Mouse (Mus musculus): Measurements from ENCODE around the gene Cnot4. TPM values are rescaled to one million over a fixed set of nuclear protein-coding genes. Genes with fewer than 3 reads are reported as not detected.

The Cnot4 gene
- polyA plus RNA-seq, 1 experiment from 2014 or later: 21.6 TPM

DNA sequence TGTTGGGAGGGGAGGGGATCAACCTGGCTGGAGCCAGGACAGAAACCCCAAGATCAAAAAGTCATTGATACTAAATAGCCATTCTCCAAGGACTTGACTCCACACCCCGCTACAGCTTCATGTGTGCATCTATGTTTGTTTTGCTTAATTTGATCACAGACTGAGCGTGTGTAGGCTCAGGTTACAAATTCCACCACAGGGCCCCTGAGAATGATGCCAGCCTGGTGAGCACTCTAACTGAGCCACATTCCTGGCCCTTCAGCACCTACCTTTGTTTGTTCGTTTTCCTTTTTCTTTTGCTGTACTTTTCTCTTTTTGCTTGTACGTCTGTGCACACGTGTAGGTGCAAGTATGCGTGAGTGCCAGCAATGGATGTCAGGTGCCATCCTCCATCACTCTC lies 144.3 kb downstream of the Cnot4 start:
- Histone ChIP-seq H3K27ac (ENCODE audit: low read length) (no peak overlapping the region), H3K9me3 (replicated peaks; ENCODE audit: control insufficient read depth, low read length) (no peaks in the 10 kb centered on the region), H3K4me3 (replicated peaks; ENCODE audit: low read length) (no peak overlapping the region), H3K4me1 (ENCODE audit: control insufficient read depth, insufficient read depth, low read length) (peaks cover 10% of the 10 kb centered on the region), H3K9ac (ENCODE audit: low read length) (no peak overlapping the region), H3K27me3 (ENCODE audit: control insufficient read depth, insufficient read depth, low read length) (no peaks in the 10 kb centered on the region), H3K36me3 (ENCODE audit: control insufficient read depth, insufficient read depth, low read length) (no peaks in the 10 kb centered on the region), H3K4me2 (ENCODE audit: low read depth, low read length) (no peak overlapping the region)
- no peak for ATAC-seq (ENCODE audit: insufficient read depth, low FRiP score)
- WGBS: 62% methylated on average over 6 of the region's 6 CpGs

DNA sequence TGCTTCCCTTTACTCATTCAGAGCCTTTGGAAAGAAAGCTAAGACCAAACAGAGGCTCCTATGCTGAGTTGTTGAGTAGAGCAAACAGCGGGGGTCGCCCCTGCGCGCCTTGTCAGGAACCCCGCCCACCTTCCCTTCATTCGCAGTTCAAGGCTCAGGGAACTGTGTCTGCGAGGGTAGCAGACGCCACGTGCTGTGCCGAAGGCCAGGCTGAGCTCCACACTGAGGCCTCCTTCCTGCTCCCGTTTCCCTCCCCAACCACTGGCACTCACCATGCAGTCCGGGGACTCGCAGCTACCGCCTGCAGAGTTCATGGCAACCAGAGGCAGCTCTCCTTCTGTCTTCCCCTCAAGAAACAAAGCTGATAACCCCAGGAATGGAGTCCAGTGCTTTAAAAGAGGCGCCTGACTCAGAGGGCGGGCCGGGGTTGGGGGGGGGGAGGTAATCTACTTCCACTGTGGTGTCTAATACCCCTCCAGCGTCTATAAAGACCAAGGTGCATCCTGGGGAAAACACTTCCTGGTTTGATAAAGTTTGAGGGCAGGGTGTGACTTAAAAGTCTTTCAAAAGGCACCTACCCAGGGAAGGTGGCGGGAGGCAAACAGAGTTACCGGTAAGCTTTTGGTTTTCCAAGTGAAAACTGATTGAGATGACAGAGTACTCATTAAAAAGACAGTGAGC lies 145.3 kb downstream of the Cnot4 start, which contains the start of gene Slc23a4:
TSS of gene Slc23a4 (minus strand) at position 324 of the 681 bp plus-strand sequence.
- peak within 1 kb of the TSS; percentile 46 for H3K9ac ChIP-seq (ENCODE audit: low read length)
- WGBS: 9% methylated on average over 20 of the region's 20 CpGs
- peak within 1 kb of the TSS; percentile 74 for H3K27ac ChIP-seq (ENCODE audit: low read length)
- peaks cover 10% of the 10 kb centered on the region for H3K4me1 ChIP-seq (ENCODE audit: control insufficient read depth, insufficient read depth, low read length)
- H3K9me3 ChIP-seq (replicated peaks; ENCODE audit: control insufficient read depth, low read length): no peaks in the 10 kb centered on the region
- peak; percentile 61 for ATAC-seq (ENCODE audit: insufficient read depth, low FRiP score)
- H3K36me3 ChIP-seq (ENCODE audit: control insufficient read depth, insufficient read depth, low read length): no peaks in the 10 kb centered on the region
- no peaks in the 10 kb centered on the region for H3K27me3 ChIP-seq (ENCODE audit: control insufficient read depth, insufficient read depth, low read length)
- H3K4me3 ChIP-seq (replicated peaks; ENCODE audit: low read length): peak within 1 kb of the TSS; percentile 19
- H3K4me2 ChIP-seq (ENCODE audit: low read depth, low read length): peak within 1 kb of the TSS; percentile 46

DNA sequence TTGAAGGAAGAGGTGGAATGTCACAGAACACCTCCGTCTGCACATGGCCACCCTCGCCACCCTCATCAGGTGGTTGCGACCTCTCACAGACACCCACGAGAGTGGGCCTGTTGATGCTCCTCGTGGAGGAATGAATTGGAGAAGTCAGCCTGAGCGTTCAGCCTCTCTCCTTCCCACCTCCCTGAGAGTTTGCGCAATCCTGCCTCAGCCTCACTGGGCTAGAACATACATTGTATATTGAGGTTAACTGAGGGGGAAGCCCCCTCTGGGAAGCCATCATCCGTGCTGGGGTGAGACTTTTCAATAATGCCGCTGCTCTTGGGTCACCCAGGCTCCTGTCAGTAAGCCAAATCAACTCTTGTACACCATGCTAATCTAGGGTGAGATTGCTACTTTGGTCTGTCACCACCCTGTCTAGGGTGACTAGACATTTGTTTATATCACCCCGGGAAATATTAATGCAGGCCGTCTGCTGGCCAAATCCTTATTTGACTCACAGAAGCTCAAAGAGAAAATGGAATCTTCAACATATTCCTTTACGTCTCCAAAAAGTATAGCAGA lies 146.4 kb downstream of the Cnot4 start:
- Histone ChIP-seq H3K4me1 (ENCODE audit: control insufficient read depth, insufficient read depth, low read length) (peaks cover 10% of the 10 kb centered on the region), H3K27ac (ENCODE audit: low read length) (no peak overlapping the region), H3K4me2 (ENCODE audit: low read depth, low read length) (peak overlapping the region; percentile 46), H3K9ac (ENCODE audit: low read length) (no peak overlapping the region), H3K27me3 (ENCODE audit: control insufficient read depth, insufficient read depth, low read length) (no peaks in the 10 kb centered on the region), H3K9me3 (replicated peaks; ENCODE audit: control insufficient read depth, low read length) (no peaks in the 10 kb centered on the region), H3K4me3 (replicated peaks; ENCODE audit: low read length) (peak overlapping the region; percentile 19; the same call in 1 of the 2 replicates), H3K36me3 (ENCODE audit: control insufficient read depth, insufficient read depth, low read length) (no peaks in the 10 kb centered on the region)
- 69% methylated on average over 12 of the region's 12 CpGs for WGBS
- ATAC-seq (ENCODE audit: insufficient read depth, low FRiP score): no peak

DNA sequence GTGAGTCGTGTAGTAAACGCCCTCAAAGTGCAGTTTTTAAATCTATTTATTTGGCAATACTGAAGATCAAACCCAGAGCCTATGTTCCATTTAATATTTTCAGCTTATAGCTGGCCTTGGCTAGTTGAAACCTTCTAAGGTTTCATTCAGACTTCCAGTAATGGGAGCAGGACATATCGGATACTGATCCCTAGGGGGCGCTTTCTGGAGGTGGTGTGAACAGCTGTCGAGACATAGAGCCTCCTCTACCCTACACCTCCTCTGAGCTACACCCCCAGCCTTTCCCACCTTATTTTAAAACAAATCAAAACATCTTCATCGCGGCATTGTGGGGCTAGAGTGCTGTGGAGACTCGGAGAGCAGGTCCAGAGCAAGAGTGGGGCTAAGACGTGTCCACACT lies 152.9 kb downstream of the Cnot4 start:
- no peaks in the 10 kb centered on the region for H3K4me1 ChIP-seq (ENCODE audit: control insufficient read depth, insufficient read depth, low read length)
- ATAC-seq (ENCODE audit: insufficient read depth, low FRiP score): no peak
- no peak overlapping the region for H3K4me2 ChIP-seq (ENCODE audit: low read depth, low read length)
- no peaks in the 10 kb centered on the region for H3K27me3 ChIP-seq (ENCODE audit: control insufficient read depth, insufficient read depth, low read length)
- no peak overlapping the region for H3K27ac ChIP-seq (ENCODE audit: low read length)
- no peak overlapping the region for H3K9ac ChIP-seq (ENCODE audit: low read length)
- no peak overlapping the region for H3K4me3 ChIP-seq (replicated peaks; ENCODE audit: low read length)
- 60% methylated on average over 9 of the region's 9 CpGs for WGBS
- no peaks in the 10 kb centered on the region for H3K9me3 ChIP-seq (replicated peaks; ENCODE audit: control insufficient read depth, low read length)
- H3K36me3 ChIP-seq (ENCODE audit: control insufficient read depth, insufficient read depth, low read length): no peaks in the 10 kb centered on the region

DNA sequence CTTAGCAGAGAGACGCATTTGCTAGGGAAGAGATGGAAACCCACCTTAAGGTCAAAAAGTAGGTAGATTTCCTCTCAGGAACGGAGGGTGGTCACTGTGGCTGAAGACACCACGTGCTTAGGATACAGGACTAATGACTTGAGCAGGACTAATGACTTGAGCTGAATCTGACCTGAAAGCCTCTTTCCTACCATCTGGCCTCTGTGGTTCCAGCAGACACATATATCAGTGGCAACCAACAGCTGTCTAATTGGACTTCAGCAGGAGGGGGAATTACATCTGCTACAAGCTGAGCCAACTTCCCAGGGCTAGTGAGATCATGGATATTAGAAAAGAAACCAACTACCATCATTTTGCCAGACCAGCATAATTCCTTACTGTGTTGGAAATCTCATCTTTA lies 154.2 kb downstream of the Cnot4 start:
- H3K4me1 ChIP-seq (ENCODE audit: control insufficient read depth, insufficient read depth, low read length): no peaks in the 10 kb centered on the region

More for the DNA sequence above, 154.2 kb downstream of the Cnot4 start:
- Histone ChIP-seq H3K4me2 (ENCODE audit: low read depth, low read length) (no peak overlapping the region), H3K4me3 (replicated peaks; ENCODE audit: low read length) (no peak overlapping the region), H3K9me3 (replicated peaks; ENCODE audit: control insufficient read depth, low read length) (no peaks in the 10 kb centered on the region), H3K27ac (ENCODE audit: low read length) (no peak overlapping the region), H3K27me3 (ENCODE audit: control insufficient read depth, insufficient read depth, low read length) (no peaks in the 10 kb centered on the region), H3K9ac (ENCODE audit: low read length) (no peak overlapping the region), H3K36me3 (ENCODE audit: control insufficient read depth, insufficient read depth, low read length) (no peaks in the 10 kb centered on the region)
- WGBS: 83% methylated on average over 3 of the region's 3 CpGs
- ATAC-seq (ENCODE audit: insufficient read depth, low FRiP score): no peak

Other genes with a start within 250 kb of the Cnot4 start
- gene Wdr91, start 222.8 kb downstream of the Cnot4 start, polyA plus RNA-seq (2015; fragmentation: Nextera tagmentation; extraction: Ambion mirVana): 8.8 and 9.6 TPM in 2 replicates
- gene Stra8, start 213.6 kb downstream of the Cnot4 start, polyA plus RNA-seq (2015; fragmentation: Nextera tagmentation; extraction: Ambion mirVana): not detected in 2 replicates
- 4.3 and 5.1 TPM in 2 replicates for gene Slc23a4, start 145.3 kb downstream of the Cnot4 start, polyA plus RNA-seq (2015; fragmentation: Nextera tagmentation; extraction: Ambion mirVana)
- gene Nup205, start 43.7 kb upstream of the Cnot4 start, polyA plus RNA-seq (2015; fragmentation: Nextera tagmentation; extraction: Ambion mirVana): 28.8 and 30.8 TPM in 2 replicates
- 0.22 and 0.34 TPM in 2 replicates for gene Slc13a4, start 174.4 kb upstream of the Cnot4 start, polyA plus RNA-seq (2015; fragmentation: Nextera tagmentation; extraction: Ambion mirVana)
- 1.8 and 1.9 TPM in 2 replicates for gene Fam180a, start 192.4 kb upstream of the Cnot4 start, polyA plus RNA-seq (2015; fragmentation: Nextera tagmentation; extraction: Ambion mirVana)